Mouse (Mus musculus) gastrocnemius, adult 18-20 months (tissue): ENCODE measurements around the gene Zfand3. TPM values are rescaled to one million over a fixed set of nuclear protein-coding genes. Genes with fewer than 3 reads are reported as not detected.

Source experiments
- DNase-seq: peaks from one replicate; pipeline ENCODE4 v3.0.0; 2021; ENCODE audit warnings: low spot score
- total RNA-seq, 2 experiments: library from RNA; stranded (reverse); gene quantifications; 2 replicates each; pipeline ENCODE4 v1.2.3; 2021

The Zfand3 gene
- total RNA-seq, 2 experiments from 2014 or later = 211 to 216 TPM

DNA sequence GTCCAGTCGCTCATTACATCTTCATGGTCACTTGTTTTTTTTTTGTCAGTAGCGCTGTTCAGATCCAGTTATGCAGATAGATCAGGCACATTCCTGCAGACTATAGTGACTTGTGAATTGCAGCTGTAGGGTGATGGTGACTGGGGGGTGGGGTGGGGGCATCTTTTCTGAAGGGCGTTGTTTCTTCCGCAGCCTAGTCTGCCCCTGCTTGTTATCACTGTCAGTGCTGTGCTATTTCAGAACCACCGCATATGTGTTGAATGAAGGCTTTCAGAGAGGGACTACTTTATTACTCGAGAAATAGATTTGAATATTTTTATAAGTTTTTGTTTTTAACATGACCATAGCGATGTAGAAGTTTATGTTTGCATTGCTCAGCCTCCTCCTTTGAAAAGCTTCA is 142.0 kb downstream of the Zfand3 start:
- no peak for DNase-seq

DNA sequence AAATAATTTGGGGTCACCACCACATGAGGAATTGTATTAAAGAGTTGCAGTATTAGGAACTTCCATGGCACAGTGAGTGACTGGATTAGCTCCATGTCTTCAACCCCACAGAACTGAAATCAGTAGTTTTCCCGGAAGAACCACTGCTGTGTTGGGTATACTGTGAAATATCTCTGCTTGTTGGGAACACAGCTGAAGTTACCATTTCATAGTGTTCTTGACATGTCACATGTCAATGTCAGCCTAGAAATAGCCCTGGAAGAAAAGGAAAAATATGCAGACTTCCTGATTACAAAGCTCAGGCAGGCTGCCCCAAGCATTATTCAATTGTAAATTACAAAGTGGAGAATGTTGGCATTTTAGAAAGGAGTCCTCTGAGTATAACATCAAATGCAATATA is 143.4 kb downstream of the Zfand3 start:
- DNase-seq = no peak

DNA sequence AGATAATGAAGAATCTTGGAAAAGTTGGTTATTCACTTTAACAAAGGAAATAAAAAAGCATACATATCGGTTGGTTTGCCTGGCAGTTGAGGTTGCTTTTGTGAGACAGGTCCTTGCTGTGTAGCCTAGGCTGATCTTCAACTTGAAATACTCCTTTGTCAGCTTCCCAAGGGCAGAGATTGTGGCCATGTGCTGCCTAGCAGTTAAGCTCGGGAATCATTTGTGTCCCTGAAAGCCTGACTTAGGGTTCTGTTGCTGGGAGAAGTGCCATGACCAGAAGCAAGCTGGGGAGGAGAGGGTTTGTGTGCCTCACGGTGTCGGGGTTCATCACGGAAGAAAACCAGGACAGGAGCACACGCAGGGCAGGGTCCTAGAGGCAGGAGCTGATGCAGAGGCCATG is 143.8 kb downstream of the Zfand3 start:
- DNase-seq = no peak

DNA sequence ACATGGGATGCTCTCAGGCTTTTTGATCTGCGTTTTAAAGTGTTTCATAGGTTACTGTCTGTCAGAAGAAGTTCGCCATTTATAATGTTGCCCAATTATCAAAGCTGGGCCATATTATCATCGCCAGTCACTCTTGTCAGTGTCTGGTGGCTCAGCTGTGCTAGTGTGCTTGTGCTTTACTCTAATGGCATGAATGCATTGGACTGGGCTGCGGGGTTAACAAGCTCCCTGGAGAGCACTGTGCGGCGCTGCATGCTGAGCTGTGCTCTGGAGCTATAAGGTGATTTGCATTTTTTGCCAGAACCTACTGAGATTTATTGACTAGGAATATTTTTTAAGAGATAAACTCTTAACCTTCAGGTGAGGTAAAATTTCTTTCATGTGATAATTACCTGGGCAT is 145.4 kb downstream of the Zfand3 start:
- no peak for DNase-seq

GRCm38 (mm10) chr17:30154144-30154543 is 149.6 kb downstream of the Zfand3 start:
- DNase-seq = no peak

DNA sequence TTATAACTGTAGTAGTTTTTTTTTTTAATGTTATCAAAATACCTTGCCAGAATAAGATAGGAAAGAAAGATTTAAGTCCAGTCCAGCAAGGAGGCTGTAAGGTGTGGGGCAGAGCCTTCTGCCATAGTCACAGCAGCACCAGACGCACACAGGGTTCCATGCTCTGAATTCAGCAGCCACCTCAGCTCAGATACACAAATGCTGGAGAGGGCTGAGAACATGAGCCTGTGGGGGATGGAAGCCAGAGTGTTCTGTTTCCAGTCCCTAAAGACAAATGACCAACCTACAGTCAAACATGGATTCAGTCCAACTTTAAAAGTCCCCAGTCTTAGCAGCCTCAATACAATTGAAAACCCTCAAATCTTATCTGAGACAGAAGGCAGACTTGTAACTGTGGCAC is 150.3 kb downstream of the Zfand3 start:
- no peak for DNase-seq

GRCm38 (mm10) chr17:30155411-30155925 is 150.9 kb downstream of the Zfand3 start:
- no peak for DNase-seq

DNA sequence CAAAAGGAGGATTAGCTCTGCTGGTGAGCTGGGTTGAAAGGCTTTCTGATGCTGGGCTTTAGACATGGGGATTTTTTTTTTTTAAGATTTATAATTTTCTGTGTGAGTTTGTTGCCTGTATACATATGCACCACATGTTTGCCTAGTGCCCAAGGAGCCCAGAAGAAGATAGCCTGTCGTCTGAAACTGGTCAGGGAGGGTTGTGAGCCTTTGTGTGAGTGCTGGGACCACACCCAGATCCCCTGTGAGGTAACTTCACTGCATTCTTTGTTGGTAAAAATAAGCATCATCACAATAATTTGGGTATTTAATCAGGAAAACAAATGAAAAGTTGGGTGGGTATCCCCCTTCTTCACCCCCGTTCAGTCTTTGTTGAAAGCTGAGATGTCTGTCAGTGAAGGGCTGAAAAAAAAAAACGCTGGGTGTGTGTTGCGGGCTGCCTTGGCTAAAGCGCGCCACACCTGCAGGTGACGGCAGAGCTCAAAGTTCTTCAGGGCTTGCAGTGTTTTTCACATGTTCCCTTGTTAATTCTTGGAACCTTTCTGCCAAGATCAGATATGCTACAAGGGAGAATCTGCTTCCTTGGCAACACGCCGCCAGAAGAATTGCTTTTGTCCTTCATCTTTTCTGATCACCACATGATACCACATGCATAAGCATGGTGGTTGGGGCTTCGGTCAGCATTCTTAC is 154.0 kb downstream of the Zfand3 start:
- no peak for DNase-seq

- no peak for DNase-seq
Measured at GRCm38 (mm10) chr17:30159341-30159740, 154.8 kb downstream of the Zfand3 start.

DNA sequence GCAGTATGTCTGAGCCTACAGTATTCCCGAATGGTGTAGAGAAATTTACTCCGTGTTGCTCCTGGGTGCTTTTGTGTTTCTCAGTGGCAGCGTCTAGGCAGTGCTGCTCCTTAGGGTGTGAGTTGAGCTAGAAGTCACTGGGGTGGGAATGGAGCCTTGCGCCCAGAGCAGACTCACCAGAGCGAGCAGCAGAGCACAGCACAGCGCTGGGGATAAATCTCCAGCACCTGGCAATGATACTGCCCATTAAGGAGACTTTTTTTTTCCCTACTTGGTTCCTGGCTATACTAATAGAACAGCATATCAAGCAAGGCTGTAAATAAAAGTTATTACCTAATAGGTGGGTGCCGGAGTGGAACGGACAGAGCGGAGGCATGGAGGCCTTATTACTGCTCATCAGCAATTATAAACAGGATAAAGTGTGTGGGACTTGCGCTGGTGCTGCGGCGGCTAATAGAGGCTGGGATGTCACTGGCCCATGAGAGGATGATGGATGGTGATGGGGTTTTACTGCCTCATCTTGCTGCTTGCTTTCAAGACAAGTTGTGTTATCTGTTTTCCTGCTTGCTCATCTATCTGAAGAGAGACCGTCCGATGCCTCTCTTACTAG is 156.4 kb downstream of the Zfand3 start:
- no peak for DNase-seq

DNA sequence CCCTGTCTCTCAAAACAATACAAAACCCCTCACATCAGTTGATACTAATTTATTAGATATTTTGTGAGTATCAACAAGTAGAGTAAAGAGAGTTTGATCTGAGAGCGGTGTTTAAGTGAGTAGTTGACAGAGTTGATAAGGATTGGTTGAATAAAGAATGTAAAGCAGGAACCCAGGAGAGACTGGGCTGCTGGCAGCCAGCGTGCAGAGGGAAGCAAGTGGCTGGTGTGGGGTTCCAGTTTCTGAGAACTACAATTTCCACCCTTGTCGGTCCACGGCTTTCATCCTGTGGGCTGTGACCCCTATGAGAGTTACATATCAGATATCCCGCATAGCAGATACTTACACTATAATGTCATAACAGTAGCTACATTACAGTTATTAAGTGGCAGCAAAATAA is 158.4 kb downstream of the Zfand3 start:
- no peak for DNase-seq

- DNase-seq = no peak
Measured at GRCm38 (mm10) chr17:30163793-30164192, 159.3 kb downstream of the Zfand3 start.

DNA sequence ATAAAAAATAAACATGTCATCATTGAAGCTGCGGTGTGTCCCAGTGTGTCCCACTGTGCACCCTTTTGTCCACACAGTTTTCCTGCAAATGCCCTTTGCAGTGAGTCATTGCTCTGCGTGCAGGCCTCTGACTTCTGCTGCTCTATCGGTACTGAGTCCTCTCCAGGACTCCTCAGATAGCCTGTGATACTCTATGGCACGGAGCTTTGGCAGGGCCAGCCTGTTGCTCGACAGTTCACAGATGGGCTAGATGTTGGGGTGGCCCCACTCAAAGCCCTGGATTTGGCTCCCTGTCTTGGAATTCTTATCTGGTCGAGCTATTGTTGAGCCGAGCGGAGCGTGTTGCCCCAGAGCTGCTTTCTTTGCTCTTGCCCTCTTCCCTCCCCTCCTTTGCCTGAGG is 160.3 kb downstream of the Zfand3 start:
- DNase-seq = no peak

DNA sequence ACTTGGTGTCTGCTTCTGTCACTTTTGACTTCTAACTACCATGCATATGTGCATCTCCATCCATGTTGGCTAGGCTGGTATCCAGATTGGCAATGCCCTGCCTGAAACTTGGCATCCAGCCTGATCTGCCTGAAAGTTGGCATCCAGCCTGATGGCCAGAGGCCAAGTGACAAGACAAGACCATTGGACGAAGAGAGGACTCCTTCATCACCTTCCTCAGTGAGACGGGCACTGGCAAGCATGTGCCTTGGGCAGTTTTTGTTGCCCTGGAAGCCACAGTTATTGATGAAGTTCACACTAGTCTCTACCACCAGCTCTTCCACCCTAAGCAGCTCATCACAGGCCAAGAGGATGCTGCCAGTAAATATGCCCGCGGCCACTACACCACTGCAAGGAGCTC is 172.9 kb downstream of the Zfand3 start:
- DNase-seq = no peak

DNA sequence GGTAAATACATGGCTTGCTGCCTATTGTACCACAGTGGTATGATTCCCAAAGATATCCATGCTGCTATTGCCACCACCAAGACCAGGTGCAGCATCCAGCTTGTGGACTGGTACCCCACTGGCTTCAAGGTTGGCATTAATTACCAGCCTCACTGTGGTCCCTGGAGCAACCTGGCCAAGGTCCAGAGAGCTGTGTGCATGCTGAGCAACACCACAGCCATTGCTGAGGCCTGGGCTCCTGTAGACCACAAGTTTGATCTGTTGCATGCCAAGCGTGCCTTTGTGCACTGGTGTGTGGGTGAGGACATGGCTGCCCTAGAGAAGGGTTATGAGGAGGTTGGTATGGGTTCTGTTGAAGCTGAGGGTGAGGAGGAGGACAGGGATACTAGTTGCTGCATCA is 173.9 kb downstream of the Zfand3 start:
- DNase-seq = no peak

GRCm38 (mm10) chr17:30180197-30180596 is 175.7 kb downstream of the Zfand3 start:
- DNase-seq = no peak

GRCm38 (mm10) chr17:30181554-30181953 is 177.0 kb downstream of the Zfand3 start:
- DNase-seq = no peak

DNA sequence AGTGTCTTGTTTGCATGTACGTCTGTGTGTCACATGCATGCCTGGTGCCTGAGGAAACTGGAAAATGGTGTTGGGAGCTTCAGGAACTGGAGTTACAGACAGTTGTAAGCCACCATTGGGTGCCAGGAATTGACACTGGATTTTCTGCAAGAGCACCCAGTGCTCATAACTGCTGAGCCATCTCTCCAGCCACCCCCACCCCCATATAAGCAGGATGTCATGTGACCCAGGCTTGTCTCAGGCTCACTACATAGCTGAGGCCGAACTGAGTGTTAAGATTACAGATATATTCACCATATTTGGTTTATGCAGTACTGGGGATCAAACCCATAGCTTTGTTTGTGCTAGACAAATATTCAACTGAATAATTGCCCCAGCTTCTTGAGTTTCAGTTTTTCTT is 177.5 kb downstream of the Zfand3 start:
- no peak for DNase-seq

GRCm38 (mm10) chr17:30183561-30183960 is 179.0 kb downstream of the Zfand3 start:
- no peak for DNase-seq

- no peak for DNase-seq
Measured at GRCm38 (mm10) chr17:30187154-30187553, 182.6 kb downstream of the Zfand3 start.

DNA sequence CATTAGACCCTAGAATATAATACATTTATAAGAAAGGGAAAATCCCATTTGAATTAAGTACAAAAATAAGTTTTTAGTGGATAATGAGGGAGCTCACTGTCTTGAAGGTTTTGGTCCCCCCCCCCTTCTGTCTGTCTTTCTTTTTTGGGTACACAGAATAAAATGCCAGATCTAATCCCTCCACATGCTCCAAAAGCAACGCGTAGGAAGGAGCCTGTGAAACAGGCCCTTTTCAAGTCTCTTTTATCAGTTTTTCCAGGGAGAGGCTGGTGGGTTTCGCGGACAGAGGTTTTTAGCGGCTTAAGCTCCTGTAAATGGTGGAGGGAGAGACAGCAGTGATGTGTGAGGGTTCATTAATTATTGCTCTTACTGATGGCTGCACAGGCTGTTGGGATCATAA is 183.0 kb downstream of the Zfand3 start:
- no peak for DNase-seq

DNA sequence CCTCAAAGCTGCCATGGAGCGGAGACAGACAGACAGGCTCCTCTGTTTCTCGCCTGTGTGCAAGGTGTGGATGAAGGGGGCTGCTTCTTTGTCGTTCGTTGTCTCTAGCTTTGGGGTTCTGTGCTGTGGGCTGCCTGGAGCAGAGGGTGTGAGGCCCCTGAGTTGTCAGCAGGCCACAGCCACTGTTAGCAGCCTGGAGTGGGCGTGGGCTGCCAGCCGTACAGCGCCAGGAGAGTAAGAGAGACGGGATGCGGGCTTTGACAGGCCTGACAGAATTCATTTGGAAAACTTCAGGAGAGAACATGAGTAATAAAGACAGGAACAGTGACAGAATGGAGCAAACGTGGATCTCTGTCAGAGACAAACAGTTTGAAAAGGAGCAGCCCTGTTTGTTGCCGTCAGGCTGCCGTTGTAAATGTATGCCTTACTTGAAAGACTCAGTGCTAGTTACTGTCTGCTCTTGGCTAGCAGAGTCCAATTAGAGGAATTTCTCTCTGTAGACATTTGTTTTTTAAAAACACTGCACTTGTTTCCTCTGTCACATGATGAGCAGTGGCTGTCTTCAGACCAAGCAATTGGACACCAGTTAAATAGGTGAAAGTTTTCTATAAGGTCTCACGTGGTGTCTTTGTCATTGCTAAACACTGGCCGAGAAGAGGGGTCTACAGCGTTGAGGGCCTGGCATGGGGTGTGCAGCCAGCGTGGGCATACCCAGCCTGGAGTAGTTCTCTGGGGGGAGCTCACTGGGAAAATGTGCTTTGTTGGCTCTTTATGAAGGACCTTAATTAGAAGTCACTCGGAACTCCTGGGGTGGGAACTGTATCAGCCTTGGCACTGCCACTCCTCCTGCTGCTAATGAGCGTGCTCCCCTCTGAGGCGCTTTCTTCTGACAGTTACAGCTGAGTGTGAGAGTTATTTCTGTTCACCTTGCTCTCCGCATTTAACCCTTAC is 183.8 kb downstream of the Zfand3 start:
- no peak for DNase-seq
